Mouse (Mus musculus): ENCODE results near the gene Bcl2l15.

Bcl2l15 gene

GRCm38 (mm10) chr3:103872663-103873098 is 40.3 kb downstream of the Bcl2l15 start:
- DNase-seq: no peak

DNA sequence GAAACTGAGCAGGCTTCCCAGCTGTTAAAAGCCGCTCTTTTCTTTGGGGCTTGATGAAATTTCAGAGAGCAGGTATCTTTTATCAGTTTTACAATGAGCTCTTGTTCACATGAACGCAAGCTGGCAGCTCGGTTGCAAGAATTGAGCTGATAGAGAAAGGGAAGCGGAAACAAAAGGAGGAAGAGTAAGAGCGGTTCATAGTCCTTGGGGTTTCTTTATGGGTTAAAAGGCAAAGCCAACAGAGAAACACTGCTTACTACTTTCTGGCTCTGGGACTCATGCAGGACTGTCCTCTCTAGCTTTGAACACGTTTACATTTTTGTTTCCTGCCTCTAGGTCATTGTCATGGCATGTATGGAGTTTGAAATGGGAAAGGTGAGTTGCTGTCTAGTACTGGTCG is 41.9 kb downstream of the Bcl2l15 start:
- DNase-seq: no peak

- no peak for DNase-seq
Measured at GRCm38 (mm10) chr3:103885946-103886345, 53.5 kb downstream of the Bcl2l15 start.

GRCm38 (mm10) chr3:103887581-103887980 is 55.2 kb downstream of the Bcl2l15 start:
- DNase-seq: peak; percentile 76 to 81

- DNase-seq: no peak
Measured at GRCm38 (mm10) chr3:103893374-103893773, 61.0 kb downstream of the Bcl2l15 start.

Measured in cerebellum, postnatal 14 days (tissue).